Mouse (Mus musculus) forebrain, embryonic 10.5 days (tissue): Measurements from ENCODE around the gene Ctnnd1. TPM values are rescaled to one million over a fixed set of nuclear protein-coding genes. Genes with fewer than 3 reads are reported as not detected.

Experiments
- DNase-seq: peaks from one replicate; pipeline ENCODE4 v3.0.0-alpha.2; 2017; ENCODE audit warnings: low spot score; ENCODE audit errors: extremely low spot score
- H3K27ac ChIP-seq: fragments of 300-500 bp; sonication (generic); 2 replicates; pipeline ENCODE4 v1.5.1; 2016; ENCODE audit warnings: mild to moderate bottlenecking
- H3K27me3 ChIP-seq: fragments of 300-500 bp; sonication (generic); 2 replicates; pipeline ENCODE4 v1.6.1; 2016; ENCODE audit warnings: mild to moderate bottlenecking; ENCODE audit not compliant: poor library complexity, severe bottlenecking
- H3K36me3 ChIP-seq: fragments of 300-500 bp; sonication (generic); replicated peaks from 2 replicates; pipeline ENCODE4 v1.6.1; 2016; ENCODE audit warnings: mild to moderate bottlenecking, moderate library complexity
- H3K4me1 ChIP-seq: fragments of 300-500 bp; sonication (generic); 2 replicates; pipeline ENCODE4 v1.6.1; 2016
- H3K4me3 ChIP-seq: fragments of 300-500 bp; sonication (generic); 2 replicates; pipeline ENCODE4 v1.5.1; 2016; ENCODE audit warnings: mild to moderate bottlenecking, moderate library complexity
- H3K9me3 ChIP-seq: fragments of 300-500 bp; sonication (generic); 2 replicates; pipeline ENCODE4 v1.6.1; 2016; ENCODE audit warnings: mild to moderate bottlenecking, moderate library complexity
- WGBS: fragments of 180-500 bp; shearing (Covaris S2); methylation state at CpG from one replicate; pipeline ENCODE4 v1.1.7; 2016; 5-methylcytosine and 5-hydroxymethylcytosine counted together
- polyA plus RNA-seq: library from polyadenylated mRNA; unstranded; fragments of >200 nt; fragmentation: Nextera tagmentation; extraction: Ambion mirVana; gene quantifications from 2 replicates; pipeline ENCODE4 v1.2.1, GENCODE M21; 2016

Gene Ctnnd1
- polyA plus RNA-seq, 1 experiment from 2014 or later, result 43.9 TPM

- H3K36me3 ChIP-seq, result peaks cover 11% of the 10 kb centered on the region
- H3K27ac ChIP-seq, result peak overlapping the region; percentile 84; the same call in 1 of the 2 replicates
- no peaks in the 10 kb centered on the region for H3K9me3 ChIP-seq
- no peak for DNase-seq
- WGBS, result 49% methylated on average over 6 of the region's 7 CpGs
- no peaks in the 10 kb centered on the region for H3K27me3 ChIP-seq
- no peak overlapping the region for H3K4me3 ChIP-seq
- H3K4me1 ChIP-seq, result peaks cover 67% of the 10 kb centered on the region
Observed at GRCm38 (mm10) chr2:84637452-84638165, 13.0 kb downstream of the Ctnnd1 start.

GRCm38 (mm10) chr2:84636231-84636741, 14.3 kb downstream of the Ctnnd1 start:
- DNase-seq, result no peak
- peaks cover 7% of the 10 kb centered on the region; the same call in 1 of the 2 replicates for H3K36me3 ChIP-seq
- peak overlapping the region; percentile 33 for H3K4me3 ChIP-seq
- 31% methylated on average over 8 of the region's 8 CpGs for WGBS
- H3K4me1 ChIP-seq, result peaks cover 70% of the 10 kb centered on the region
- peak overlapping the region; percentile 84 for H3K27ac ChIP-seq
- no peaks in the 10 kb centered on the region for H3K27me3 ChIP-seq
- no peaks in the 10 kb centered on the region for H3K9me3 ChIP-seq

- H3K4me1 ChIP-seq, result peaks cover 70% of the 10 kb centered on the region
Observed at GRCm38 (mm10) chr2:84635611-84636010, 15.0 kb downstream of the Ctnnd1 start.

GRCm38 (mm10) chr2:84634934-84635482, 15.6 kb downstream of the Ctnnd1 start:
- no peak for DNase-seq
- peak overlapping the region; percentile 33 for H3K4me3 ChIP-seq

More at GRCm38 (mm10) chr2:84635611-84636010, 15.0 kb downstream of the Ctnnd1 start:
- peak; percentile 65 for DNase-seq
- WGBS, result 2% methylated on average over 2 of the region's 2 CpGs
- peak overlapping the region; percentile 33 for H3K4me3 ChIP-seq
- H3K36me3 ChIP-seq, result peaks cover 6% of the 10 kb centered on the region; the same call in 1 of the 2 replicates
- H3K9me3 ChIP-seq, result no peaks in the 10 kb centered on the region
- peak overlapping the region; percentile 84 for H3K27ac ChIP-seq
- no peaks in the 10 kb centered on the region for H3K27me3 ChIP-seq

GRCm38 (mm10) chr2:84634006-84634405, 16.6 kb downstream of the Ctnnd1 start:
- H3K27me3 ChIP-seq, result no peaks in the 10 kb centered on the region
- H3K4me3 ChIP-seq, result no peak overlapping the region
- H3K9me3 ChIP-seq, result no peaks in the 10 kb centered on the region
- peaks cover 66% of the 10 kb centered on the region for H3K4me1 ChIP-seq
- no peak for DNase-seq
- peak overlapping the region; percentile 84; the same call in 1 of the 2 replicates for H3K27ac ChIP-seq
- WGBS, result 84% methylated on average over 4 of the region's 4 CpGs
- peaks cover 12% of the 10 kb centered on the region for H3K36me3 ChIP-seq

More at GRCm38 (mm10) chr2:84634934-84635482, 15.6 kb downstream of the Ctnnd1 start:
- H3K9me3 ChIP-seq, result no peaks in the 10 kb centered on the region
- no peaks in the 10 kb centered on the region for H3K27me3 ChIP-seq
- peak overlapping the region; percentile 84 for H3K27ac ChIP-seq
- H3K4me1 ChIP-seq, result peaks cover 70% of the 10 kb centered on the region
- WGBS, result 23% methylated on average over 4 of the region's 4 CpGs
- peaks cover 8% of the 10 kb centered on the region for H3K36me3 ChIP-seq

GRCm38 (mm10) chr2:84632999-84633398, 17.6 kb downstream of the Ctnnd1 start:
- peak overlapping the region; percentile 74 for H3K27ac ChIP-seq
- H3K4me3 ChIP-seq, result no peak overlapping the region
- no peaks in the 10 kb centered on the region for H3K9me3 ChIP-seq
- peaks cover 15% of the 10 kb centered on the region for H3K36me3 ChIP-seq
- no peaks in the 10 kb centered on the region for H3K27me3 ChIP-seq
- WGBS, result 5% methylated on average over 3 of the region's 3 CpGs
- no peak for DNase-seq
- H3K4me1 ChIP-seq, result peaks cover 59% of the 10 kb centered on the region

GRCm38 (mm10) chr2:84632001-84632400, 18.6 kb downstream of the Ctnnd1 start:
- no peak overlapping the region for H3K27ac ChIP-seq
- no peaks in the 10 kb centered on the region for H3K9me3 ChIP-seq
- peaks cover 54% of the 10 kb centered on the region for H3K4me1 ChIP-seq
- no peak for DNase-seq
- 96% methylated on average over 1 of the region's 1 CpGs for WGBS
- no peak overlapping the region for H3K4me3 ChIP-seq
- H3K36me3 ChIP-seq, result peaks cover 15% of the 10 kb centered on the region
- no peaks in the 10 kb centered on the region for H3K27me3 ChIP-seq

GRCm38 (mm10) chr2:84627036-84627435, 23.5 kb downstream of the Ctnnd1 start:
- WGBS, result 78% methylated on average over 3 of the region's 3 CpGs
- Histone ChIP-seq H3K9me3 (no peaks in the 10 kb centered on the region), H3K4me1 (peaks cover 9% of the 10 kb centered on the region; the same call in 1 of the 2 replicates), H3K27ac (no peak overlapping the region), H3K4me3 (no peak overlapping the region), H3K36me3 (peaks cover 30% of the 10 kb centered on the region), H3K27me3 (no peaks in the 10 kb centered on the region)
- DNase-seq, result no peak

GRCm38 (mm10) chr2:84626366-84626975, 24.1 kb downstream of the Ctnnd1 start:
- peaks cover 7% of the 10 kb centered on the region; the same call in 1 of the 2 replicates for H3K4me1 ChIP-seq
- 84% methylated on average over 7 of the region's 7 CpGs for WGBS
- no peak for DNase-seq
- no peak overlapping the region for H3K27ac ChIP-seq
- H3K9me3 ChIP-seq, result no peaks in the 10 kb centered on the region
- H3K36me3 ChIP-seq, result peaks cover 26% of the 10 kb centered on the region
- H3K4me3 ChIP-seq, result no peak overlapping the region
- H3K27me3 ChIP-seq, result no peaks in the 10 kb centered on the region

GRCm38 (mm10) chr2:84624201-84624600, 26.4 kb downstream of the Ctnnd1 start:
- no peaks in the 10 kb centered on the region for H3K27me3 ChIP-seq
- H3K4me3 ChIP-seq, result no peak overlapping the region
- WGBS, result 92% methylated on average over 17 of the region's 17 CpGs
- DNase-seq, result no peak
- no peaks in the 10 kb centered on the region for H3K9me3 ChIP-seq
- peaks cover 7% of the 10 kb centered on the region; the same call in 1 of the 2 replicates for H3K4me1 ChIP-seq
- H3K36me3 ChIP-seq, result peaks cover 43% of the 10 kb centered on the region
- no peak overlapping the region for H3K27ac ChIP-seq

GRCm38 (mm10) chr2:84623428-84624119, 27.0 kb downstream of the Ctnnd1 start:
- Histone ChIP-seq H3K27me3 (no peaks in the 10 kb centered on the region), H3K4me1 (peaks cover 7% of the 10 kb centered on the region; the same call in 1 of the 2 replicates), H3K27ac (no peak overlapping the region), H3K36me3 (peaks cover 44% of the 10 kb centered on the region), H3K9me3 (no peaks in the 10 kb centered on the region), H3K4me3 (no peak overlapping the region)
- WGBS, result 94% methylated on average over 3 of the region's 3 CpGs
- no peak for DNase-seq

- H3K4me3 ChIP-seq, result no peak overlapping the region
- WGBS, result 92% methylated on average over 2 of the region's 2 CpGs
- DNase-seq, result no peak
- H3K9me3 ChIP-seq, result no peaks in the 10 kb centered on the region
- H3K27ac ChIP-seq, result no peak overlapping the region
- H3K4me1 ChIP-seq, result peaks cover 5% of the 10 kb centered on the region; the same call in 1 of the 2 replicates
- H3K36me3 ChIP-seq, result peaks cover 49% of the 10 kb centered on the region
- no peaks in the 10 kb centered on the region for H3K27me3 ChIP-seq
Observed at GRCm38 (mm10) chr2:84622668-84623067, 27.9 kb downstream of the Ctnnd1 start.
